Mouse (Mus musculus): ENCODE data around the gene Adipoq. TPM values are rescaled to one million over a fixed set of nuclear protein-coding genes. Genes with fewer than 3 reads are reported as not detected.

Gene Adipoq
- total and polyA plus RNA-seq, 3 experiments, result 0.13 to 1.1 (median 0.99) TPM

GRCm38 (mm10) chr16:23108943-23109342 is 37.4 kb upstream of the Adipoq start:
- Histone ChIP-seq H3K36me3 (replicated peaks in 1 of 2; ENCODE audit: control insufficient read depth in 1 of 2, insufficient read depth in 1 of 2, low read length in 1 of 2) (peaks cover 47 to 50% of the 10 kb centered on the region in 2 experiments), H3K27ac (ENCODE audit: insufficient read depth, low read depth) (peak overlapping the region; percentile 42; the same call in 1 of the 2 replicates), H3K4me1 (ENCODE audit: control insufficient read depth in 1 of 2, insufficient read depth in 2 of 2) (peaks cover 2 to 42% of the 10 kb centered on the region in 2 experiments; a peak in 2 of 4 replicates), H3K9ac (ENCODE audit: insufficient read depth, low read depth) (peak overlapping the region; percentile 100), H3K4me2 (ENCODE audit: insufficient read depth, low read depth, poor library complexity, severe bottlenecking) (peak overlapping the region; percentile 99), H3K9me3 (replicated peaks; ENCODE audit: low read length) (no peaks in the 10 kb centered on the region), H3K4me3 (replicated peaks in 1 of 3; ENCODE audit: low read depth in 2 of 3, low read length in 2 of 3, poor library complexity in 1 of 3) (peak overlapping the region; percentile 81 to 97 (median 91)), H3K27me3 (replicated peaks) (no peaks in the 10 kb centered on the region), H3K79me2 (replicated peaks; ENCODE audit: control insufficient read depth, extremely low read depth, insufficient read depth, poor library complexity, severe bottlenecking) (peaks cover 55% of the 10 kb centered on the region)
- in situ Hi-C loops (cut with MboI; ENCODE audit: low pct_ligation_motif_present, low pct_unique_long_range_greater_than_20kb, low sequenced_read_pairs), result no loop called here
- TF ChIP-seq ELF1 (IDR thresholded peaks at IDR 0.05; ENCODE audit: low read depth, low read length) (no peak), JUN (IDR thresholded peaks at IDR 0.05; ENCODE audit: insufficient read depth, low read depth, low read length) (no peak), CHD1 (IDR thresholded peaks at IDR 0.05; ENCODE audit: low read depth, low read length) (0 out of 2 replicates have a peak, but pooled peaks have one; percentile 32), IRF4 (IDR thresholded peaks at IDR 0.05; ENCODE audit: low read depth, low read length) (no peak), MAFK (IDR thresholded peaks at IDR 0.05; ENCODE audit: insufficient replicate concordance, low read length) (no peak), PAX5 (IDR thresholded peaks at IDR 0.05; ENCODE audit: low read length) (no peak), POLR2AphosphoS2 (IDR thresholded peaks at IDR 0.05; ENCODE audit: low read depth, low read length) (peak; percentile 90; the same call in 1 of the 2 replicates), RCOR1 (conservative IDR thresholded peaks at IDR 0.05; ENCODE audit: low read depth, low read length) (no peak), MAZ (IDR thresholded peaks at IDR 0.05; ENCODE audit: low read depth, low read length) (no peak), CHD2 (IDR thresholded peaks at IDR 0.05; ENCODE audit: low read length) (no peak), GABPA (IDR thresholded peaks at IDR 0.05; ENCODE audit: insufficient replicate concordance, low read depth, low read length) (no peak), ZKSCAN1 (IDR thresholded peaks at IDR 0.05; ENCODE audit: borderline replicate concordance, low read depth, low read length) (no peak), MXI1 (IDR thresholded peaks at IDR 0.05; ENCODE audit: low read depth, low read length) (no peak), ZMIZ1 (IDR thresholded peaks at IDR 0.05; ENCODE audit: low read depth, low read length) (0 out of 2 replicates have a peak, but pooled peaks have one; percentile 80), ZNF384 (IDR thresholded peaks at IDR 0.05; ENCODE audit: low read depth, low read length) (no peak), E2F4 (IDR thresholded peaks at IDR 0.05; ENCODE audit: insufficient replicate concordance, low read depth, low read length) (no peak), UBTF (IDR thresholded peaks at IDR 0.05; ENCODE audit: low read depth, low read length) (no peak), TBP (conservative IDR thresholded peaks at IDR 0.05; ENCODE audit: low read depth, low read length) (no peak), MYC (IDR thresholded peaks at IDR 0.05; ENCODE audit: low read depth, low read length) (no peak), BHLHE40 (IDR thresholded peaks at IDR 0.05; ENCODE audit: low read depth, low read length) (no peak), TCF12 (IDR thresholded peaks at IDR 0.05; ENCODE audit: low read depth, low read length) (no peak), ETS1 (conservative IDR thresholded peaks at IDR 0.05; ENCODE audit: low read depth, low read length) (no peak), CTCF (conservative IDR thresholded peaks at IDR 0.05 in 1 of 2, IDR thresholded peaks at IDR 0.05 in 1 of 2; ENCODE audit: low read depth in 2 of 2, low read length in 2 of 2) (no peak), MEF2A (IDR thresholded peaks at IDR 0.05; ENCODE audit: borderline replicate concordance, low read depth, low read length) (no peak), POLR2A (IDR thresholded peaks at IDR 0.05; ENCODE audit: low read depth, low read length) (peak; percentile 54; the same call in 1 of the 2 replicates), RAD21 (IDR thresholded peaks at IDR 0.05; ENCODE audit: low read depth, low read length) (no peak), SMC3 (IDR thresholded peaks at IDR 0.05; ENCODE audit: low read depth, low read length) (no peak), NRF1 (IDR thresholded peaks at IDR 0.05; ENCODE audit: low read depth, low read length) (no peak)
- no peak for DNase-seq (ENCODE audit: extremely low read depth)
- dilution Hi-C loops (cut with MboI; ENCODE audit: extremely low pct_ligation_motif_present, extremely low pct_unique_long_range_greater_than_20kb, low sequenced_read_pairs), result no loop called here
